Mouse (Mus musculus) cerebral cortex, adult 2 months (tissue): Measurements from ENCODE around the gene Cracr2a.

ENCODE experiments used
- WGBS: fragments of 180-500 bp; shearing (Covaris S2); methylation state at CpG from one replicate; pipeline ENCODE4 v1.1.7; 2018; 5-methylcytosine and 5-hydroxymethylcytosine counted together

Gene Cracr2a

GRCm38 (mm10) chr6:127701036-127701783 is 140.1 kb downstream of the Cracr2a start:
- 45% methylated on average over 10 of the region's 11 CpGs for WGBS

GRCm38 (mm10) chr6:127708218-127708628 is 147.1 kb downstream of the Cracr2a start:
- 44% methylated on average over 1 of the region's 1 CpGs for WGBS

GRCm38 (mm10) chr6:127714906-127715305 is 153.8 kb downstream of the Cracr2a start:
- WGBS, result 80% methylated on average over 5 of the region's 5 CpGs

GRCm38 (mm10) chr6:127715428-127715827 is 154.3 kb downstream of the Cracr2a start:
- WGBS, result 44% methylated on average over 5 of the region's 5 CpGs

GRCm38 (mm10) chr6:127717239-127718137 is 156.3 kb downstream of the Cracr2a start:
- WGBS, result 65% methylated on average over 21 of the region's 21 CpGs

GRCm38 (mm10) chr6:127719875-127720274 is 158.7 kb downstream of the Cracr2a start:
- 59% methylated on average over 14 of the region's 14 CpGs for WGBS

- WGBS, result 56% methylated on average over 8 of the region's 8 CpGs
These were observed 162.0 kb downstream of the Cracr2a start for GRCm38 (mm10) chr6:127723126-127723525.
